Mouse (Mus musculus) urinary bladder, postnatal 36 days (tissue): ENCODE measurements at regions not wholly inside any gene's neighbourhood (a gene's known extent, or its start where the extent isn't known, plus 50 kb on each side); places are given as distances from the start of the nearest gene placed in this dataset.

Source experiments
- DNase-seq, 2 experiments: peaks; one replicate each; pipeline ENCODE4 v3.0.0; 2022; ENCODE audit warnings: low spot score in 2 of 2, mixed read lengths in 1 of 2

DNA sequence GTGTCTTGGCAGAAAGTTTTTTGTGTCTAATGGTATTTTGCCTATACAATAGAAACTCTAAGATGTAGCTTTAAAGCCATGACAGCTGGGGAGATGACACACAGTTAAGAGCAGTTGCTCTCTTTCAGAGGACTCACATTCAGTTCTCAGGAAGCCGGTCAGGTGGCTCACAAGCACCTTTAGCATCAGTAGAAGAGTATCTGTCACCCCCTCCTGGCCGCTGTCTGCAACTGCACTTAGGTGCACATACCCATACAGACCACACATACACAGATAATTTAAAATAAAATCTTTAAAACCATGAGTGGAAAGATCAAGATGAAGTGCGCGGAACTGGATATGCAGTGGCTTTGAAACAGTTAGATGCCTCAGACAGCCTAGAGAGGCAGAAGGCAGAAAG lies 178.3 kb upstream of the Chrm3 start:
- no peak for DNase-seq

DNA sequence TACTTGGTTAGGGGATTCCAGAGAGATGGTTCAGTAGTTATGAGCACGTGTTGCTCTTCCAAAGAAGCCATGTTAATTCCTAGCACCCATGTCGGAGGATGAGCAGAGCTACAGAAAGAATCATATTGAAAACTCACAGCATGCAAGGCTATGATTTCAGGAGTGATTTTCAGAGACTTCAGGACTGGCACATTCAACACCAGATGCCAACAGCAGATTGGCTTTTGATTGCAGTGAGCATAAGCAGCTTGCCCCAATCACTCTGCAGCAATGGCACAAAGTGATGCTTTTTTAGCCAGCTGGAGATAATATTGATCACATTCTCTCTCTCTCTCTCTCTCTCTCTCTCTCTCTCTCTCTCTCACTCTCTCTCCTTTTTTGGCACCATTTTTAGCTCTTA lies 166.6 kb upstream of the Chrm3 start:
- no peak for DNase-seq

GRCm38 (mm10) chr13:10526470-10527207 lies 166.0 kb upstream of the Chrm3 start:
- DNase-seq = no peak

GRCm38 (mm10) chr13:10504211-10504610 lies 143.6 kb upstream of the Chrm3 start:
- DNase-seq = no peak

DNA sequence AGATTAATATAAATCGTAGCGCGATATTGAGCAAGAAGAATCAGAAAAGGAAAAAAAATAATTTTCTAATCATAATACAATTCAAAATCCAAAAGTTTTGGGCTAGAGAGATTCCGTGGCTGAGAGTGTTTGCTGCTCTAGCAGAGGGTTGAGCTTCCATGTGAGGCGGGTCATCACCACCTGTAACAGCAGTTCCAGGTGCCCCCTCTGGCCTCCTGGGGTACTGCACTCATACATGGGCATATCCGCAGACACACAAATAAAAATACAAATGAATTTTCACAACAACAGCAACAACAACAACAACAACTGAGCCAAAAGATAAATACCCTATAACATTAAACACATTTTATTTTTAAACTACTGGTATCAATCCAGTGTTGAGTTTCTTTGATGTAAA lies 94.7 kb upstream of the Chrm3 start:
- DNase-seq = no peak

DNA sequence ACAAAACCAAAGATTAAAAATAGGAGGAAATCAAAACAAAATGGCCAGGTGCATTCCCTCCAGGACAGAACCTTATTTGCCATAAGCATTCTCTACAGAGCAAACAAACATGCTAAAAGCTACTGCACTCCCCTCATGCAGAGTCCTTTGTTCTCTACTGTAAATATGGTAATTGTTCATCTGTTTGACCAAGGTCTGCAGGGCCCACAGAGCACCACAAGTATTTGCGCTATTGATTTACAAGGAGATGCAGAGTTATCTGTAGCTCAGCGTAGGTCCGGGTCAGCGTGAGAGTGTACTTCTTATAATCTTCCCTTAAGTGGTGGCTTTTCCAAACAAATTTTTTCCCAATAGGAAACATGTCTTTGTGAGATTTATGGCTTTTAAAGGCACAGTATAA lies 94.0 kb upstream of the Chrm3 start:
- no peak for DNase-seq

DNA sequence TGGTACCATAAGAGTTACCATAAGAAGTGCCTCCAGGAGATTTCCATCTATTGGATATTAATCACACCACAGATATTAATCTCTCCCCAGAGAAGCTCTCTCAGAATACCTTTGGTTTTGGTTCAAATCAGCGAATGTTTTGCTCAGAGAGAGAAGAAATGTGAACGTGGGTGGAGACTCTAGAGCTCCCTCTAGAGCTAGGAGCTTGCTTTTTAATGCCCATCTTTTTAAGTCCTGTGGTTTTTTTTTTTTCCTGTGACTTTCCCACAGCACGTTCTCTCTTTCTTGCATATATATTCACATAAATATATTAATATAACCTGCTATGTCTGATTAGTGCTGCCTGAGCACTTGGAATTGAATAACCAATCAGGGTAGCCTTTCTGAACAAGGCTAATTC lies 90.4 kb upstream of the Chrm3 start:
- DNase-seq = no peak

DNA sequence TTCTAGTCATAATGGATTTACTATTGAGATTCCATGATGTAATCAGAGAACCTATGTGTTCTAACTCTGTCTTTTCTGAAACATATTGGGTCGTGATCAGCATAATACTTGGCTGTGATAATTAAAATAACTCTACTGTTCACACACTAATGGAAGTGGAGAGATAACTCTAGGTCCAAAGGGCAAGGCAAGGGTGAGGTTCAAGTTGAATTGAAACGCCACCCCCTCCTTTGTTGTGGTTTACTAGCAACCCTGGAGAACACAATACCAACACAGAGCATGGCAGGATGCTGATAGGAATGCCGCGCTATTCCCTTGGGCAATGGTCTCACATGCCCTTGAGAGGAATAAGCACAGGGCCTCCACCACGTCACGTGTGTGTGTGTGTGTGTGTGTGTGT lies 88.9 kb upstream of the Chrm3 start:
- DNase-seq = no peak

GRCm38 (mm10) chr13:10447806-10448205 lies 87.2 kb upstream of the Chrm3 start:
- no peak for DNase-seq

- no peak for DNase-seq
Measured at GRCm38 (mm10) chr13:10445679-10446078, 85.0 kb upstream of the Chrm3 start.
